Mouse (Mus musculus) adrenal gland, adult (tissue): ENCODE measurements at regions not wholly inside any gene's neighbourhood (a gene's known extent, or its start where the extent isn't known, plus 50 kb on each side); places are given as distances from the start of the nearest gene placed in this dataset.

Source experiments
- DNase-seq, 2 experiments: peaks; one replicate each; pipeline ENCODE4 v3.0.0; 2022 to 2023; ENCODE audit warnings: low spot score in 1 of 2; ENCODE audit not compliant: inconsistent age in 2 of 2

DNA sequence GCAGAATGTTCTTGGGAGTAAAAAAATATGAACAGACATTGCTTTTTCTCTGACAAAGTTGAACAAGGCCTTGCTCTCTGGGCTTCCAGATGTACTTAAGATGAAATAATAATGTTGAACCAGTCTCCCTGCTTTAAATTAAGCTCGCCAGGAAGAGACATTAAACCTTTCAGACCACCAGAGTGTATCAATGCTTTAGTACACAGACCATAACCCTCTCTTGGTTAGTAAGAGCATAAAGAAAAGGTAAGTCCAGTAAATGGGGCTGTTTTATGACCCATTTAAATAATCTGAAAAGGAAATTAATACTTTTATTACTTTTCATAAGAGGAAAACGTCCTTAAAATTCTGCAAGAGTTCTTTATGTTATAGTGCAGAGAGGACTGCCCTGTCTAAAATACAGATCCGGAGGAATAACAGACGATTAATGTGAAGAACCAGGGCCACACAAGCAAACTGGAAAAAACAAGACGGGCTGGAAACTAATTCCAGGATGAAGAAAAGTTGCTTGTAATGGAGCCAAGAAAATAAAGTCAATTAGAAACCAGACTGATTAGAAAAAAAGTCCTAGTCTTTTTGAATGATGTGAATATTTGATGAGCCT lies 74.4 kb downstream of the Mettl11b start:
- DNase-seq = no peak

DNA sequence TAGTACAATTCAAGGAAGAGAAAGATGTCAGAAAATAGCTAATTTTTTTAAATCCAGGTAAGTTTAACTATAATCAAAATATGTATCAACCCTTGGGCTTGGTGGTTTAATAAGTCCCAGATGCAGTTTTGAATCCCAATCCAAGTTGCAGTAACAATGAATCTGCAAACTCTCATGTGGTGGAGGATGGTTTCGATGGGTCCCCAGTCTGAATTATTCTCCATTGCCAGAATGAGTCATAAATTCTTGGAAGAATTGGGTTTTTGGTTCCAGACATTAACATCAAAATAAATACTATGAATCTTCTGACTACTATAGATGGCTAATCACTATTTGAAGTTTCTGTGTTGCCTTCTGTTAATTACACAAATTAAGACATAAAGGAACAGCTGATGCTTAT lies 82.9 kb downstream of the Mettl11b start:
- no peak for DNase-seq

DNA sequence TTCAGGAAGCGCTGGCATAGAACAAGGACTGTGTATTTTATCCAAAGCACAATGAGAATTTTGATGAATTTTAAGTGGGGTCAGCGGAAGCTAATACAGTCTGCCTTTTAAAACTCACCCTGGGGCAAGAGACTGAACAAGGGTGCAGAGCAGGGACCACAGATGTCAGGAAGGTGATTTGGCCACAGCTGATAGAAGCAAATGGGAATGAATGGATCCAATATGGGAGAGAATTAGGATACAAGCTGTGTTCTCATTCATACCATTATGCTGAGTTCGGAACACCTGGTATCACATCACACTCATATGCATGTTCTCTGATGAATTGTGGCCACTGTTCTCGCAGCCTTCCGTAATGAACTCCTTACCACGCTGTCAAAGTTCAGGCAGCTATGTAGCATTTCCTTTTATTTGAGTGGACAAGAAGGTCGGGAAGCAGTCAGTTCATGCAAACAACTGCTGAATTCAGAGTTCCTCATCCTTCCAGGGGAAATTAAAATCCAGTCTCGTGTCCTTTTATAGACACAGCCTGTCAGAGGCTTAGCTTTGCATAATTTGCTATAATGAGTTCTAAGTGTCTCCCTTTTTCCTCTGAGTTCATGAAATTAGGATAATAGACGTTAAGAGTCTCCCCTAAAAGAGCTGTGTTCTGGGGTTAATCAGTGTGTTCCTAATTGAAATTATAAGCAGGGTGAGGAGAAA lies 84.4 kb downstream of the Mettl11b start:
- no peak for DNase-seq

DNA sequence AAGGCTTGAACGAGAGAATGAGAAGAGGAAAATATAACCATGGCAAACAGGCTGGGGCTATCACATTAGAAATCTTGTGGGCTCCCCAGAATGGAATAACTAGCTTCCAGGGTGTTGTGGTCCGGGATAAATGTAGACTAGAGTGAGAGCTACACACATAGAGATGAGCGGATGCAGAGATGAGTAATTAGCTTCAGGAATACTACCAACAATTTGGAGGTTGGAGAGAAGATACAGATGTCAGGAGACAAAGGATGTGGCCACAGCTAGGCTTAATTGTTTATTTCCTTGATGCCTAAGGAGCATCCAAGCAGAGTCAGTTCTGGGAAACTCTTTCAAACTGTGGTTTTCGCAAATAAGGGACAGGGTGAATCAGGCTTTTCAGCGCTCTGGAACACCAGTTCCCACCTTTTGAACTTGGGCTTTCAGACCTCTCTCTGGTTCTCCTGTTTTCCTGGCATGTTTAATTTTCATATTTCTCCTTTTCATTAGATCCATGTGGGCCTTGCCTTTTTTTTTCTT lies 94.7 kb downstream of the Mettl11b start:
- DNase-seq = no peak

DNA sequence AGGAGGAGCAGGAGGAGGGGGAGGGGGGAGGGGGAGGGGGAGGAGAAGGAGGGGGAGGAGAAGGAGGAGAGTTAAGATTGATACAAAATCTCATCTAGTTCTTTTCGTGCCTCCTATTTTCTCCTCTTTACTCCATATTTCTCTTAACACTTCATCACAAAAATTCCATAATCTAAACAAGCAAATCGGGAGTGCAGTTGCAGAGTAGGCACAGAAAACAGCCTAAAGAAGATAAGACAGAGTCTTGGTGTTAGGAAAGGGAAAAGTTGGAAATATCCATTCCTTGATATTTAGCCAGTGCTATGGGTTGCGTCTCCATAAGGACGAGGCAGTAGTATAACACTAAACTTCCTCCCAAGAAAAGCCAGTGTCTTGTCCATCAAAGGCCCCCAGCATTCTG lies 100.1 kb downstream of the Mettl11b start:
- DNase-seq = no peak

DNA sequence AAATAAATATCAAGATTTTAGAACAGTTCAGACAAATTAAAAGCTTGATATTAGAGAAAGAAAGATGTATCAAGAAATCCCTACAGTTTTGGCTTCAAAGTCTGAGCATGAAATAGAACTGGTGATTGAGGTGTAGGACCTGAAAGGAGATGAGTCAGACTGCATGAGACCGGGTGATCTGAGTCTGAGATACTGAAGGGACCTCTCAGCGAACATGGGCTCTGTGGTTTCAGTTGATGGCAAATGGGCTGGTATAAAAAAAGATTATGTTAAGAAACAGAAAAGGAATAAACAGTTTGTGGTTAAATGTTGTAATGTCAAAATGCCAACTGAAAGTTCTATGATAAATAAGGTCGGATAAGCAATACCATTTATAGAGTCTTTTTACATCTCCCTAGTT lies 103.7 kb downstream of the Mettl11b start:
- no peak for DNase-seq

DNA sequence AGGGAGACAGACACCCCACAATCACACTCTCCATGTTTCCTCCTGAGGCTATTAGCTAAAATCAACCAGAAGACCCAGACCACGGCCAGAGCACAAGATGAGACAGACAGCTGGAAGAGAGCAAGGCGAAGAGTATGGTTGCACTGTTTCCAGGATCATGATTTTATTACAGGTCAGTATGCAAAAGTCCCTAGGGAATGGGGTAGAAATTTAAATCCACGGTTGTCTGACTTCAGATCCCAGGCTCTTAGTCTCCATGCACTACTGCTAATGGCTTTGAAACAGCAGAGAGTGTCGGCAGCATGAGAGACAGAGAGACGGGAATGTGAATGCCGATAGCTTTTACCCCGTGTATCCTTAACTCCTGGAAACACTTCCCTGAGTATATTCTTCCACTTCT lies 105.2 kb downstream of the Mettl11b start:
- no peak for DNase-seq

DNA sequence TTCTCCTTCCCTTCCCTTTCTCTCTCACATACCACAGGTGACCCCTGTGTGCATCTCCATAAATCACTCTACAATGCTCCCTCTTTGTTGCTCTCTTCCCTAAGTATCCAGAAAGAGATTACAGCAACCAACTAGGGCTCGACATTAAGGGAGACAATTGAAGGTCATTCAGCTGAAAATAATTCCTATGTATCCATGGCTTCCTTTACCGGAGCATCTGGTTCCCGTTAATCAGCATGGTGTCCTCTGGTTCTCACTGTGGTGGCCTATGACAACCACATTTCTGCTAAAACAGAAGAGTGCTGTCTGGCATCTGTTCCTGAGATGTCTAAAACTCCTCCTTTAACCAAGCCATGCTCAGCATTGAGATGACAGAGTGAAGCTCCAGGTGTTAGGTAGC lies 106.9 kb downstream of the Mettl11b start:
- no peak for DNase-seq

DNA sequence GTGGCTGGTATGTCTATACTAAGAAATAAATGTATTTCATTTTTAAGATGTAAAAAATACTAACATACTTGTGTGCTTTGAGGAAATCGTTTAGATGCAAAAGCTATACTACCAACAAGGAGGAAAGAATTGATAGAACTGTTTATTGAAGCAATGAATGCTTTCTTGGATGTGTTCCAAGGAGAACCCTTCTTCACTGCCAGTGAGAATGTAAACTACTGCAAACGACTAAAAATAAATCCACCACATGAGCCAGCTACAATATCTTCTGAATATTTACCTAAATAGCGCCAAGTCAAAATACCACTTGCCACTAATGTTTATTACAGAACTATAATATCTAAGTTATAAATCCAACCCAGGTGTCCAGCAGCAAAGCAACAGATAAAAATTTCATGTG lies 108.4 kb downstream of the Mettl11b start:
- DNase-seq = no peak

DNA sequence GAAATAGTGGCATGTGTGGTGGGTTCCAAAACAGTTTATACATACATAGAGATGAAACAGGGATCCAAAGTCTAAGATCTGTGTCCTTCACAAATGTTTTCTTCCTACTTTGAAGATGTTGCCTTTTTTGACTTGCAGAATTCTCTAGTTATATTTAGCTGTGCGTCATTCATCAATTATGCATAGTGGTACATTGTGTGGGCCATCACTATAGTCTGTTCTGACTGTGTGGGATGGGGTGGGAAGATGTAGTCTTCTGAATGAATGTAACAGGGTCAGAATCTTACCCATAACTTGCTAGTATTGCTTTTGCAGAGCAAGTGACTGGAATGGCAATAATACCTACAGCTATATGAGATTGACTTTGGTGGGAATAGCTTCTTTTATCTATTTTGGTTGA lies 116.6 kb downstream of the Mettl11b start:
- DNase-seq = no peak

DNA sequence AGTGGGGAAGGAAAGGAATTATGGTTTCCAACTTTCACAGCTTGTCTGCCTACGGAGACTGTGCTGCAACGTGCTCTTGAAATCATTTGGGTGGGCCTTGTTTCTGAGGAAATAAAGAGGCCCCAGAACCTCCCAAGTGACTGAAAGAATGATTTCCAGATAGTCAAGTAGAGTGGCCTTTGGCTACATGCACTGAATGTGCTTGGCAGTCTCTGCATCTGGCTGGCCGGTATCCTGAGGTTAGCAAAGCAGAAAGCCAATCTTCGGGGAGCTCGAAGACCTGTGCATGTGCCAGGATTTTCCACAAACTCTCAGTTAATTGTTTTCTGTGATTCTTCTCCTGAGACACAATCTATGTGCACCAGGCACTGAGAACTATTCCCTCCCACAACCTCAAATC lies 117.3 kb downstream of the Mettl11b start:
- DNase-seq = peak in 1 of 2 experiments; percentile 40

DNA sequence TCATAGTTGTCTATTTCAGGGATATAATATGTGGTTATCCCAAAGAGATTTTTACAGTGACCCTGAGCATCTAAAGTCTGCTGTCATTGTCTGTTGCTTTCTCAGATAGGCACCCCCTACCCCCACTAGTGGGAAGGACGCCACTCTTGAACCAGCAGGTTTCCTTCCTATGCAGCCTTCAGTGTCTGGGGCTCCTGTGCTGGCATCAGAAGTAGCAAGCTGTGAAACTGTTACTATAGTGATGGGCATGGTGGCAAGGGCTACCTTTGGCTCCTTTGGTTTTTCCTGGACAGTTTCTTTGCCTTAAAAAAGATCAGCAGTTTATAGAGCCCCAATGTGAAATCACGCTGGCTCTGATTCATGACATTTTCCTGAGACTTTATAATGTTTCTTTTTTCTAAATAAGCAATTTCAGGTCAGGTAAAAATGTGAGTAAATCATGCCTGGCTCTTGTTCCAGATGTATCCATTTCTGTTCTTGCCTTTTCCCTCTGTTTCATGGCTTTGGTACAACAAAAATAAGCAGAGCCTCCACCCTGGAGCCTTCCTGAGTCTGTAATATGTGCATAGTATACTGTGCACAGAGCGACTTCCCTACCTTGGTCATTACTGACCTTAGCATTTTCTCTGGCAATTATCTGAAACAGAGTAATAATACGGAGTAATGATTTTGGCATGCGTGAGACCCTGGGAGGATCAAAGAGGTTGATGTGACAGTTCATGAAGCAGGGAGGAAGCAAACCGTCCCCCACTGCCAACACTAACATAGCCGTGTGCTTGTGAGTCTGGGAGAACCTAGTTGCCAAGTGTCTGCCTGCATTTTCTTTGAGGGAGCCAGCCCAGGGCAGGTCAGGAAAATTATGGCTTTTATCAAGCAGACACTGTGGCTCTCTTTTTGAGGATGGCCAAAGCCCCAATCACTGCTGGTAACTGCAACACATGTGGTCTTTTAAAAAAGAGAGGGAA lies 124.8 kb downstream of the Mettl11b start:
- peak in 1 of 2 experiments; percentile 31 for DNase-seq

DNA sequence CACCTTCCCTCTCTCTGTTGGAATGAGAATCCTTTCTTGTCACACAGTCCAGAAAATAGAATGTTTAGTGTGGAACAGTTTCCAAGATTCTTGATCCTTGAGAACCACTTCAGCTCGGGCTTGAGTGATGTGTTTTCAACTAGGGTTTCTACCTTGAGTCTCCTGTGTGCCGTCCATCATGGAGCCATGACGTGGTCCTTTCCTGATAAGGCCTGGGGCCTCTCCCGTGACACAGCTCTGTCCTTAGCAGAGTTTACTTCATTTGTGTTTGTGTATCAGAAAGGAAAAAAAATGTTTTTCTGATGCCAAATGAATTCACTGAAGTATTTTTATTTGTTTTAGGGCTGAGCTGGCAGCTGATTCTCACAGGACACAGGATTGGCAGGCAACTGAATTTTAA lies 148.6 kb downstream of the Mettl11b start:
- peak in 1 of 2 experiments; percentile 61 for DNase-seq

DNA sequence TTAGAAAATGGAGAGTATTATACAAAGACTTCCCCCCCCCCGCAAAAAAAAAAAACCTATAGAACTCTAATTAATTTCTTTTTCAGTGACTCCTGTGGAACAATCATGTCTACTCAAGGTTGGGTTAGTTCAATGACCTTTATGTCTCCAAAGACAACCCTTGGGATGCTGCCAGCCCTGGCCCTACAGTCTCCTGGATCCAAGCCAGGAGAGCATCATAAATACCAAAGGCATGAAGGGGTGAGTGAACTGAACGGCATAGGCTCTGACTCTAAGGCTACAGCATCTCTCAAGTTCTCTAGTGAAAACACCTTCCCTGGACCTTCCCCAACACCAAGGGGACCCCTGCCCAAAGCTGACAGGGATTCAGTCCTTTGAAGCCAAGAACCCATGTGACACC lies 149.4 kb downstream of the Mettl11b start:
- peak; percentile 68 to 87 for DNase-seq

DNA sequence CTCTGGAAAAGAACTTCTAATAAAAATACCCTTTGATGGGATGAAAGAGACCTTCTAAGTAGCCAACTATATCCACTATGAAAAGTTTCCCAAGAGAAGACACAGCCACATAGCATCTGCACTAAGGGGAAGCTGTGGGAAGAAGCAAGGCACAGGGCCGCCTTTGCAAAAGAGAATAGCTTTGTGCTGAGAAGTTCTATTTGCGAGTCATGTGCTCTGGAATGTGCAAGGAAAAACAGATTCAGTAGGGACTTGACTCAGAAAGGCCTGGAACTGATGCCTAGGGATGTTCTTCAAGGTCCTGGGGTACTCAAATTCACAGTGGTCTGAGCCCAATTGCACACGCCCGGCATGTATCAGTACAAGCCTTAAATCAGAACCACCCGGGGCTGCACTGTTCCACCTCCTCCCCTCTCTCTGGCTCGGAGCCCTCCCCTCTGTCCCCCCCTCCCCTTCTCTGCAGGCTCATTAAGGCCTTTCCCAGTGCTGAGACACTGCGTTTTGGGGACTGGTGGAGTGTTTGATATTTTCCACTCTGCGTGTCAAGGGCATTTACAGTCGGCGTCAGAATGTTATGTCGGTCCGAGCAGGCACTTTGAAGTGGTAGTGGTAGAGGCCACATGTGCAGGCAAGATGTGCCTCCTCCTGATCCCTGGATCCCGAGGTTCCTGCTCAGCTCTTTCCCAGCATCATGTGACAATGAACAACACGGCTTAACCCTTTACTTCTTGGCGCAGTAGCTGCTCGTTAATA lies 150.4 kb downstream of the Mettl11b start:
- DNase-seq = peak; percentile 31 to 72

DNA sequence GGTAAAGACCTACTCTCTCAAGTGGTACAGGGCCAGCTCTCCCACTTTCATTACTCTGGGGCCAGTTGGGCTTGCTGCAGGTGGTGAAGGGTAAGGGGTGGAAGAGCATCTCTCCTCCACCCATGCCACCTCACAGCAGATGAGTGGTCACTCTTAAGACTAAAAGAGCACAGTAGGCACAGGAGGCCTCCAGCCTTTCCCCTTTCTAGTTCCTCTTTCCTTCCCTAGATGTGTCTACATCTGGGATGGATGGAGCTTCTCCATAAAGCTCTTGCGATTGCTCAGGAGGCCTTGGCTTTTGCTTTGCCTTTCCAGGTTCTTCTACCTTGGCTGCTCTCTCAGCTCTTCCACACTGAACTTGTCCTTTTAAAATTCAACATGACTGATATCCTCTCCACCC lies 151.5 kb downstream of the Mettl11b start:
- DNase-seq = no peak

DNA sequence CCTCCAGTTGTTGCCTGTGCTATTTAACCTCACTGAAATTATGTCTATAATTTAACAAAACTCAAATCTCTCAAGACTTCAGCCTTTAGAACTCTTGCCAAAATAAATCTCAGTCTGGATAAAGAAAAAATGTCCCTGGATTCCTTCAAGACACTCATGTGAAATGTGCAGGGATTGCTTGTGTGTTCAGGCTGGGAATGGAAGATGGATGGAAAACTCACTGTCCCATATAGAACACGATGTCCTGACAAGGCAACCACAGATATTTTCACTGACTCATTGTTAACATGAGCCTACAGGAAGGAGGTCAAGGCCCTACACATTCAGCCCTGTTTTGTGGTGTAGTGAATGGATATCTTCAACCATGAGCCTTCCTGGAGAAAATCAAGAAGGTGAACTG lies 160.3 kb upstream of the Gorab start:
- DNase-seq = peak; percentile 60 to 76

DNA sequence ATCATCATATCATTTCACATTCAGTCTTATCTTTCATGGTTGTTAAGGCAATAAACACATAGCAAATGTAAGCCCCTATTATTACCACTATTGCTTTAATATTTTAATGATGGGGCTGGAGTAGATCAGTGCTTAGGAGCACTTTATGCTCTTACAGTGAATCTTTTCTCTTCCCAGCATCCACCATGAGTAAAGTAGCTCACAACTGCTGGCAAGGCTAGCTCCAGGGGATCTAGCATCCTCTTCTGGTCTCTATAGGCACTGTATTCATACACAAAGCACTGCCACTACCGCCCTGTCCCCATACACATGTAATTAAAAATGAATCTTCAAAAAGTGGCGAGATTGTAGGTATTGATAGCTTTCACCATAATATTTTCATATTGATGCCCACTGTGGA lies 159.6 kb upstream of the Gorab start:
- no peak for DNase-seq

DNA sequence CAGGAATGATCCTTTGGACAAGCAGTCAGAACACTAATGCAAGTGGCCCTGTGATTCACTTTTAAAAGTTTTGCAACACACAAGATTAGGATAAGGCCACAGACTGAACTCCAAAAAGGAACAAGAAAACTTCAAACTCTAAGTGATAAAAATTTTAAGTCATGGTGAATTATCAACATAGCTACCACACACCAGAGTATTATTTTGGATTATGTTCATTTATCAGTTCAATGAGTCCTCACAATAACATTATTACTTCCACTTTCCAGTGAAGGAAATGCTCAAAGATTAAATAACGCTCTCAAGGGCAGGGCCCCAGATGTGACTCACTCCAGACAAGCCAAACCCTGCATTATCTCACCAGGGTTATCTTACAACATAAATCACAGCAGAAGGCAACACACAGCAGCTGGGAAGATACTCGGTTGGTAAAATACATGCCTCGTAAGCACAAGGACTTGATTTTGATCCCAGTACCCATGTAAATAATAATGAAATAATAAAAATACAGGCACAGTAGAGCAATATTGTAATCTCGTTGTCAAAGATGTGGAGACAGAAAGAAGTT lies 158.8 kb upstream of the Gorab start:
- peak; percentile 70 to 91 for DNase-seq

DNA sequence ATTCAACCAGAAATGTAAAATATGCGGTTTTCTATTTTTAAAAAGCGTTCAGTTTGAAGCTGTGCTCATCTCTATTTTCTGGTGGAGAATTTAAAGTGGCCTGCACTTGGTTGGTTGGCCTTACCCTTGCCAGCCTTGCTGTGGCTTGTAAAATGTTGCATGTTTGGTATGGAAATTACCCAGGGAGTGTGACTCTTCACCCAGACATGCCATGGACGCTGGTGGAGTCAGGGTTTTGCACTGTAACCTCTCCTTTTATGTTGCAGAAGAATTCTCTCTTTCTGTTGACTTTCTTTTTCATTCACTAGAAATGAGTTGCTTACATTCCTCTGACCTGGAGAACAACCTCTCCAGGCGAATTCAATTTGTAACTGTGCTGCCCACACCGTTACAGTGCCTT lies 157.5 kb upstream of the Gorab start:
- DNase-seq = peak in 1 of 2 experiments; percentile 59
